Mouse (Mus musculus): ENCODE data around the gene Tyms. TPM values are rescaled to one million over a fixed set of nuclear protein-coding genes. Genes with fewer than 3 reads are reported as not detected.

The Tyms gene
- total RNA-seq (2015) (196 and 209 TPM in 2 replicates), total RNA-seq (2017) (150 and 174 TPM in 2 replicates)

DNA sequence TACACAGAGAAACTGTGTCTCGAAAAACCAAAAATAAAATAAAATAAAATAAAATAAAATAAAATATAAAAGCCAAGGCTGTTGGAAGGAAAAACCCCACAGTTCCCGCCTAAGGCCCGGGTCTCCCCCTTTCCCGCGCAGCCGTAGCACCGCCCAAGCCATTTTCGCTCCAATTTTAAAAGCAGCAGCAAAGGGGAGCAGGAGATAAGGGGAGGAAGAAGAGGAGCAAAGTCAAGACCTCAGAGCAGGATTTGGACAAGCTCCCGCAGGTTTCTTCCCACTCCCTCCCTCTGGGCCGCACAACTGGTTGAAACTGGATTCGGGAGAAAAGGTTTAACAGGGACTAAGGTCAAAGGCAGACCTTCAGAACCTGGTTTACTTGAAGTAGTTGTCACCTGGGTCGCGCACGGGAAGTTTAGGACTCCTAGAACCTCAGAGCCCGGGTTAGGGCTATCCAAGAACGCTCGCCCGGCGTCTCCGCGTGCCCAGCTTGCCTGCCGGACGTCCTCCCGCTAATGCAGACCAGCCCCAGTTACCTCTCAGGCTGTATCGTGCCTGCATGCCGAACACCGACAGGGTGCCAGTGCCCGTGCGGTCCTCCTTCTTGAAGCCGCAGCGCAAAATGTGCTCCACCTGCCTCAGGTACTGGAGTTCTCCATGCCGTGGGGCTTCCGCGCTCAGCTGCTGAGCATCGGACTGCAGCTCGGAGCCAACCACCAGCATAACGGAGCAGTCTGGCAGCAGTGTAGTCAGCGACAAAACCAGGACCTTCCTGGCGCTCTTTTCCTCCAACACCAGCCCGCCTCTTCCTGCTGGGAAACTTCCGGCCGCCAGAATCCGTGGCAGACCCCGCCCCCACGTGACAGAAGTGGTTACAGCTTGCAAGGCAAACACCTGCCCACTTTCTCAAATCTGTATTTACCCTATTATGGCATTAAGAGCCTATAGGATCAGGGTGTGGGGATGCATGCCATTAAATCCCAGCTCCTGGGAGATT is at the start of gene Tyms:
TSS of gene Tyms (minus strand) at position 793 of the 997 bp plus-strand sequence.
- ATAC-seq (replicated peaks; ENCODE audit: poor library complexity), result peak; percentile 94

DNA sequence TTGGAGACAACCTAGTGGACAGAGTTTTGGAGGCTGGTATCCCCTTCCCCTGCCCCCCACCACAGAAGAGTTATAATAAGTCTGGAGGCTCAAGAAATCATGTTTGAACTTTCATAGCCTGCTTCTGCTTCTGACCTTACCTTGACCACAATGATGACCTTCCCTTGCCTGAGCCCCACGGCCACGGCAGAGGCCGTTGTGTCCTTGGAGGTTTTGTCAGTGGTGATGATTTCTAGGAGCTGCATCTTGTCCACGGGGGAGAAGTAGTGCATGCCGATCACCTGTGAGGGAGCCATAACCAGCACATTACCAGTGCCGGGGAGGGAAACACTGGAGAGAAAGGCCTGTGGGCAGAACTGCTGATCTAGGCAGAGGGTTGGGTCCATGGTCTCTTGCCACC is 49.1 kb upstream of the Tyms start:
- no peak for ATAC-seq (replicated peaks; ENCODE audit: poor library complexity)

DNA sequence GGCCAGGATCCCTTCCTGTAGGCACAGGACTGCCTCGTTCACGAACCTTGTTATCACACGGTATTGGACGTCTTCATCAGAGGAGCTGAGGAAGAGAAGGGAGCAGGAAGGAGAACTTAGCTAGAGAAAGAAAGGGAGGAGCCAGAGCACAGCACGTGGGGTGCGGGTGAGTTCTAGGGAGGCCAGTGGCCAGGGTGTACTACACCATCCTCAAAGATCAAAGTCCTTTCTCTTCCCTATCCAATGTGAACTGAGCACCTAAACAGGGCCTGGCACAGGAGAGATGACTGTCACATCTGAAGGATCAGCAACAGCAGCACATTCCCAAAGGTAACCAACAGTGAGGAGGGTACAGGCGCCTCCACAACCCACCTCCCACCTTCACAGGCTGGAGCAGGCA is 46.7 kb upstream of the Tyms start:
- ATAC-seq (replicated peaks; ENCODE audit: poor library complexity), result no peak

DNA sequence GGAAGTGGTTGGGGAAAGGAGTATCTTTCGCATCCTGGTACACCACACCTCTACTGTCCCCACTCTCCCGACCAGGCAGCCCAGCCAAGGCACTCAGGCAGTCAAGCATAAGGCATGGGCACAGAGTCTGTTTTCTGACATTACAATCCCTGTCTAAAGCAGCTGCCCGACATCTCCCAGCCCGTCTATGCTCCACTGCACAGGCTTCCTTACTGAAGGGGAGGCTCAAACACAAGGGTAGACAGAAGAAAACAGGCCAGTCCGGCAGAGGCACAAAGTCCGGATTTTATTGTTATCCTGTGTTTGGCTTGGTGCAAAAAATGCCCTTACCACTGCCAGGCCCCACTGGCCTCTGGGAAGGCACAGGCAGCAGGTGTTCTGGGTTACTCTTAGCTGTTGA is 45.7 kb upstream of the Tyms start:
- no peak for ATAC-seq (replicated peaks; ENCODE audit: poor library complexity)

DNA sequence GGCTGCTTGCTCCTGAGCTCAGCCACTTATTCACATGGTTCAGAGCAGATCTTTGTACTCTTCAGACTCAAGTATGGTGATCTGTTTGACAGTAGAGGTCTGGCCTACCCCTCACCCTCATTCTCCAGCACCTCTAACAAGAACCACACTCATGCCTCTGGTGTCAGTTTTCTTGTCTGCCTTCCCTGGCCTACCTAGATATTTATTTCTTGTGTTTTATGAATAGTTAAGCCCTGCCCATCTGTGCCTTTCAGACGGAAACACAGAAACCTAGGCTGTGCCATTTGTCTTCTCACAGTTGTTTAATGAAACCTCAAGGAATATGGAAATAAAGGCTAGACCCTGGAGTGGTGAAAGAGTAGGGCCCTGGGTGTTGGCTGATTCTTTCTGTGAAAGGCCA is 44.6 kb upstream of the Tyms start:
- no peak for ATAC-seq (replicated peaks; ENCODE audit: poor library complexity)

DNA sequence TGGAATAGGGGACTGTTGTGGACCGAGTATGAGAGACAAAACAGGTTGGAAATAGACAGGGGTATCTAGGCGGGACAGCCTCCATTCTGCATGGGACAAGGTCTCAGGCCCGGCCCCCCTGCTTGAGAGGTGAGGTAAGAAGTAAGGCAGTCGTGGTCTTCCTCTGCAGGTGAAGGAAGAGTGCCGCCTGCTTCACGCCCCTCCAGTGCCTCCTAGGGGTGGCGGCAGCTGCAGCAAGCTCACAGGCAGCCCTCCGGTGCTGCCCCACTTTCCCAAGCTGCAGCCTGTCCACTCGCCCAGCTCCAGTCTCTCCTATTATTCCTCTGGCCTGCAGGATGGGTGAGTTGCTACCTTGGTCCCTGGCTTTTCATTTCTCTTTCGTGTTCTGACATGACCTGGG is 42.3 kb upstream of the Tyms start:
- no peak for ATAC-seq (replicated peaks; ENCODE audit: poor library complexity)

DNA sequence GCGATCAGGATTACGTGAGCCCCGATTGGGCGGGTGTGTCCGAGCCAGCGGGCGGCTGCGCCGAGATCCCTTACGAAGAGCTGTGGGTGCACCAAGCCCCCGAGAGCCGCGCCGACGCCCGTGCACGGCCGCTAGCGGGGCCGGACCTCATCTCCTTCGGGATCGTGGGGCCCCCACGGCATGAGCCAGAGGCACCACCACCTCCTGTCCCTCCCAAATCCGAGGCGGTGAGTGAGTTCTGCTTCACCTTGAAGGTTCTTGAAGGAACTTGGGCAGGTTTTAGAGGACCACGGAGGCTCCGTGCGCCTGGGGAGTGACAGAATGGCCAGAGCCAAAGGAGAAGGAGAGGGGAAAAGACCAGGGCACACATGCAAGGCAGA is 41.3 kb upstream of the Tyms start:
- ATAC-seq (replicated peaks; ENCODE audit: poor library complexity), result no peak

DNA sequence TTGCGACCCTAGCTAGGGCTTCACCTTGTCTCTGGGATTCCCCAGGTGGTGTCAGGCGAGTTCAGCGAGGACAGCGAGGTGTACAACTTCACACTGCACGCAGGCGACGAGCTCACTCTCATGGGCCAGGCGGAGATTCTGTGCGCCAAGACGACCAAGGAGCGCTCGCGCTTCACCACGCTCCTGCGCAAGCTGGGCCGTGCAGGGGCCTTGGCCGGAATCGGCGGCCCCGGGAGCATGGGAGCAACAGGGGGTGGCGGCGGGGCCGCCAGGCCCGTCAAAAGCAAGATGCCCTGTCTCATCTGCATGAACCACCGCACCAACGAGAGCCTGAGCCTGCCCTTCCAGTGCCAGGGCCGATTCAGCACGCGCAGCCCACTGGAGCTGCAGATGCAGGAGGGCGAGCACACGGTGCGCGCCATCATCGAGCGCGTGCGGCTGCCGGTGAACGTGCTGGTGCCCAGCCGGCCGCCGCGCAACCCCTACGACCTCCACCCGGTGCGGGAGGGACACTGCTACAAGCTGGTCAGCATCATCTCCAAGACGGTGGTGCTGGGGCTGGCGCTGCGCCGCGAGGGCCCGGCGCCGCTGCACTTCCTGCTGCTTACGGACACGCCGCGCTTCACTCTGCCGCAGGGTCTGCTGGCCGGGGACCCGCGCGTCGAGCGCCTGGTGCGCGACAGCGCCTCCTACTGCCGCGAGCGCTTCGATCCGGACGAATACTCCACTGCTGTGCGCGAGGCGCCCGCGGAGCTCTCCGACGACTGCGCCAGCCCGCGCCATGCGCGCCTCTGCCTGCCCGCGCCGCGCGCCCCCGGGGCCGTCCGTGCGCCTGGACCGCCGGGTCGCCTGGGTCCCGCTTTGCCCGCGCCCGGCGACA is 40.7 kb upstream of the Tyms start:
- ATAC-seq (replicated peaks; ENCODE audit: poor library complexity), result peak; percentile 69

DNA sequence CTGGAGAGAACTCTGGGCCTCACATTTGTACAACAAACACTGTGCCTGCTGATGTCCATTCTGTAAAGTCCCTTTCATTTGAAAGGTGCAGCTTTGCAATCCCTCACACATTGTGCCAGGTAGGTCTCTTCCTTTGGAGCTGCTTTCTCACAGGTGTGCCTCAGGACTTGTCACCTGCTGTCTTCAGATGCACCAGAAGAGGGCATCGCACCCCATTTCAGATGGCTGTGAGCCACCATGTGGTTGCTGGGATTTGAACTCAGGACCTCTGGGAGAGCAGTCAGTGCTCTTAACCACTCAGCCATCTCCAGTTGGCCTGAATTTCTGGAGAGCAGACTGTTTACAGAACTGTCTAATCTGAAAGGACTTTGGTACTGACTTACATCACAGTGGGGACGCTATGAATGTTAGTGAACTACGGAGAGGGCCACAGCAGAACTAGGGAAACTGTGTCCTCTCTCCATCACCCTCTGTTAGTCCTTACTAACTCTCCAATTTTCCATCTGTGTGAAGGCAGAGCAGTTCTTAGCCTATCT is 39.2 kb upstream of the Tyms start:
- ATAC-seq (replicated peaks; ENCODE audit: poor library complexity), result no peak

DNA sequence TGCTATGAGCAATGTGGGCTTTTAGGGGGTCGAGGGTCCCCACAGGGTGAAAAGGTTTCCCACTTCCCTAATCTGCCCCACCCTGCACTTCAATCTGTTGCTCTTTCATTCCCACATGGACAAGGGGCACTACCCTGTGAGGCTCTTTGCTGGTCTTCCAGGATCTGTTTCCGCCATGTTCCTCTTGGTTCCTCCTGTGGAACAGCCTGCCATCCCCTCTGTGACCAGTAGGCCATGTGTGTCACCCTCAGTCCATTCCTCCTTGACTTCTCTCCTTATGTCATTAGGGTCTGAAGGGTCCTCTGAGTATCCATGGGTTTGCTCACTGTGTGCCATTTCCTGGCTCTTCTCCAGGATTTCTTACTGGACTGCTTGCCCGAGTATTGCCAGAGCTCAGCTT is 38.4 kb upstream of the Tyms start:
- 0 out of 2 replicates have a peak, but pooled peaks have one; percentile 19 for ATAC-seq (replicated peaks; ENCODE audit: poor library complexity)

DNA sequence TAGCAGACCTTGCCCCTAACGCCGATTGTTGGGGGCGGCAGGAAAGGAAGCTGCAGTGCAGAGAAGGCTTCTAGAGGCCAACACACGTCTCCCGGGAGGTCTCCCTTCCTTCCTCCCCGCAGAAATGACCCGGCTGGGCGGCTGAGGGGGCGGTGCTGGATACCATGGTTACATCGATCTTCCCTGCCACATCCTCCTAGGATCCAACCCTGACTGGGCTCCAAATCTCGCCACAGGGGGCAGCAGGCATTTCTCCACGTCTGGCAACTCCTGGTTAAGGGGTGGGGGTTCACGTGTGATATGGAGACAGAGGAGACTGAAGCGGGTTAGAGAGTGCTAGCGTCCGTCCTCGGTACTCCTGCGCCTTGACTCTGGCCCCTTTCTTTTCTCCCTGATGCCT is 37.7 kb upstream of the Tyms start:
- ATAC-seq (replicated peaks; ENCODE audit: poor library complexity), result peak; percentile 15; the same call in 1 of the 2 replicates

DNA sequence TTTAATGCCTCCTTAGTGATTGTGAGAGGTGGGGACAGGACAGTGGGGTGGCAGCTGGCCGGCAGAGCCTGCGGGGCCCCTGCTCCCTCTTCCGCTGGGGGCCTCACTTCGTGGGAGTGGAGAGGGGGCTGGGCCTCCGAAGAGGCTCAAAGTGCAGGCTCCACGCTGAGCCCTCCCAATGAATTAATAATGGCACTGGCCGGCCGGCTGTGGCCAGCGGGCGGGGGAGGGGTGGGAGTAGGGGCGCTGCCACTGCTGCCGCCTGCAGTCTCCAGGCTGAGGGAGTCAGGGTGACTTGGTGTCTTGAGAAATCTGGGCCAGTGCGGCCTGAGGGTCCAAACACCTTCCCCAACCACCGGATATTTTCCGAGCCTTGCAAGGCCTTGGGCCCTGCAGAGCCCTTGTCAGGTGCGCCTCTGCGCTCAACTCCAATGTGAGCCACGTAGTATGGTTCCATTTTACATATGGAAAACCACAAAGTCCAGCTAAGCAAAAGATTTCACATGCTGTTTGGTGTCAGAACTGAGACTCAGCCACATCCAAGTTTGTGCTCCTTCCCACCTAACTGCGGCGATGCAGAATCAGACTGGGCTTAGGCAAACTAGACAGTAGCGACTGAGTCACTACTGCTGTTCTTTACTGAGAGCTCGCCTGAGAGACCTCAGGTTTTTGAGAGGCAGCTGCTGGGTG is 37.1 kb upstream of the Tyms start:
- no peak for ATAC-seq (replicated peaks; ENCODE audit: poor library complexity)

DNA sequence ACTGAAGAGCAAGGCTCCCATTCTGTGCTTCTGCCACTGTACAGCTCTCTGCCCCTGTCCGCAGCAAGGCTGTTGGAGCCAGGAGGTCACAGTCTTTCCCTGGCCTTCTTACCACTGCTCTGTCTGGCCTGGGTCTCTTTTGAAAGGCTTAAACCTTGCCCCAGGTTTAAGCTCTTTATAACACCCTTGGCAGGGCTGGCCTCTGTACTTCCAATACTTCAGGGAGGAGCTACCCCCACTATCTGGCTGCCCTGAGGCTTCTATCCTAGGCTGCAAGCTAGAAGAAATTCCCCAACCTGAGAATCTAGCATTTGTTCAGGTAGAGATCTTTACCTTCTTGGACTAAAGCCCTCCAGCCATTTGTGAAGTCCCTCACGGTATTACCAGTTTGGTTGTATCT is 36.5 kb upstream of the Tyms start:
- ATAC-seq (replicated peaks; ENCODE audit: poor library complexity), result no peak

DNA sequence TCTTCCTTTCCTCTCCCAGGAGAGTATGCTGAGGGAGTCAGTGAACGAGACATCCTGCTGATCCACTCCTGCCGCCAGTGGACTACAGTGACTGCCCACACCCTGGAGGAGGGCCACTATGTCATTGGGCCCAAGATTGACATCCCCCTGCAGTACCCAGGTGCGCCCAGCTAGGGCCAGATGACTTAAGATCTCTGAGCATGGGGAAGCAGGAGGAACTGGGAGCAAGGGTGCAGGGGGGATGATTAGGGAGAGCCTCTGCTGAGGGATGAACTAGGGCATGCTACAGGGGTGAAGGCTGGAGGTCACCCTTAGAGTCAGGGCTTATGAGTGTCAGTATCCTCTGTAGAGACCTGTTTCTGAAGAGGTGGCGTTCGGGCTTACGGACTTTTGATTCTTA is 34.8 kb upstream of the Tyms start:
- ATAC-seq (replicated peaks; ENCODE audit: poor library complexity), result no peak

DNA sequence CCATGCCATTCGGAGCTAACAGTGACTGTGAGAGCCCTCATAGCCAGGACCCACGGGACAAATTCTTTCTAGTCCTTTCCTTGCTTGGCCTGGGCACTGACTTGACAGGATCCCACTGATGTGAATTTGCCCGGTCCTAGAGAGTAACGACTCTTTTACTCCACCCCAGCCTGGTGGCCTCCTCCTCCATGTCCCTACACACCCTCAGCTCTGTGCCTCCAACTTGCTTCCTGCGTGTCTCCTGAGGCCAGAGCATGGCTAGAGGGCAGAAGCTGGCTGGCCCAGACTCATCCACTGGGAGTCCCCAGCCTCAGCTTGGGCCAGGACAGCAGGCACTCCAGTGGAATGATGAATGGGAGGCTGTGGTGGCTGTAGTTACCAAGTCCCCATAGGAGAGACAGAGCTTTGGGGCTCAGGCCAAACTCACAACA is 34.2 kb upstream of the Tyms start:
- no peak for ATAC-seq (replicated peaks; ENCODE audit: poor library complexity)

DNA sequence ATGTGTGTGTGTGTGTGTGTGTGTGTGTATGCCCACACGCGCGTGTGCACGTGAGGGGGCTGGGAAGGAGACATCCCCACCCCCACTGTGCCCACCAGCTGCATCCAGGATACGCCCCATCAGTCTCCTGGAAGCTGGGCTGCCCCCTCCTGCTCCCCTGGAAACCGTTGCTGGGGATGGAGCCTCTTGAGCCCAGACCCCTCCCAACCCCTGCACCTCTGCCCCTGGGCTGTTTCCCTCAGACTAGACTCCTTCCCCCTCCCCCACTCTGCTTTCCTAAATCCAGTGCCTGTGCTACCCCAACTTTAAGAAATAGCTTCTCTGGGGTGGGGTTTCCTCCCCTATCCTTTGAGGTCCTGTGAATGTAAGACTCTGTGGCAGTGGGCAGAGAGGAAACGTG is 33.8 kb upstream of the Tyms start:
- ATAC-seq (replicated peaks; ENCODE audit: poor library complexity), result no peak

DNA sequence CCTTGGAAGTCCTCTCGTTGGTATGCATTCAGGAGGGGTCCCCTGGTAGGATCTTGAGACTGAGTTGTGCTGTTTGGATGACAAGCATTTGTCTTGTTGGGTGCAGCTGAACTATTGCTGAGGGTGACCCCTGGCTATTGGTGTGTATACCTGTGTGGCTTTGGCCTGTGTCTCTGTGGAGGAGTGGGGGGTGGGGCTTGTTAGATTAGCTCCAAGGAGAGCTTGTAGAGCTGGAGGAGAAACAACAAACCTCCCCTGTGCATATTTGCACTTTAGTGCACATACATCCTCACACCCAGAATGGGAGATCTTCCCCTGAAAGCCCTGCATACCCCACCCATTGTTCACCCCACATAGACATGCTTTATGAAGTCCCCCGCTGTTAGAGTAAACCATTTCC is 33.3 kb upstream of the Tyms start:
- ATAC-seq (replicated peaks; ENCODE audit: poor library complexity), result no peak

DNA sequence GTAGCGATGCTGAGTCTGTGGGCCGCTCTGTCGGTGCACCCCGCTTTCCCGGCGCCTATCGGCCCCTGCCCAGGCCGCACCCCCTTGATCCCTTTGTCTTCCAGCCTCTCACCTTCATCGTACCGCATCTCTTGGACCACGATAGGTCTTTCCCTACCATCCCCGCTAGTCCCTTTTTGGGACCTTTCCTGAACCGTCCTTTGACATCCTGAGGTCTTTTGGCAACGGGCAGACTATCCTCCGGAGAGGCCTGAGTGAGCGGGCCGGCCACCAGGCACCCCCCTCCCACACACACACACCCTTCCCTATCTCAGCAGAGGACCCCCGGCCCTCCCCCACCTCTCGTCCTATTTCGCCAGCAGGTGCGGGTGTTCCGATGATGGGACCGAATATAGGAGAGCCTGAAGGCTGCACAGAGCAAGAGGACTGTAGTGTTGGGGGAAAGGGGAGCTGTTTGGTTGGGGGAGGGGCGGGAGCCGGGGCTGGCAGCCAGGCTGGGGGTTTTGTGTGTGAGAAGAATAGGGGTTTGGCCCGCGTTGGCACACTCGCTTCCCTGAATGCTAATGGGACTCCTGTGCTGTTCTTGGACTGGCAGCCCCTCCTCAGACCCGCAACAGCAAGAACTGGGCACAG is 32.4 kb upstream of the Tyms start, which contains the start of gene 3110082J24Rik:
TSS of gene 3110082J24Rik (minus strand) at position 419 of the 633 bp plus-strand sequence.
- no peak for ATAC-seq (replicated peaks; ENCODE audit: poor library complexity)

DNA sequence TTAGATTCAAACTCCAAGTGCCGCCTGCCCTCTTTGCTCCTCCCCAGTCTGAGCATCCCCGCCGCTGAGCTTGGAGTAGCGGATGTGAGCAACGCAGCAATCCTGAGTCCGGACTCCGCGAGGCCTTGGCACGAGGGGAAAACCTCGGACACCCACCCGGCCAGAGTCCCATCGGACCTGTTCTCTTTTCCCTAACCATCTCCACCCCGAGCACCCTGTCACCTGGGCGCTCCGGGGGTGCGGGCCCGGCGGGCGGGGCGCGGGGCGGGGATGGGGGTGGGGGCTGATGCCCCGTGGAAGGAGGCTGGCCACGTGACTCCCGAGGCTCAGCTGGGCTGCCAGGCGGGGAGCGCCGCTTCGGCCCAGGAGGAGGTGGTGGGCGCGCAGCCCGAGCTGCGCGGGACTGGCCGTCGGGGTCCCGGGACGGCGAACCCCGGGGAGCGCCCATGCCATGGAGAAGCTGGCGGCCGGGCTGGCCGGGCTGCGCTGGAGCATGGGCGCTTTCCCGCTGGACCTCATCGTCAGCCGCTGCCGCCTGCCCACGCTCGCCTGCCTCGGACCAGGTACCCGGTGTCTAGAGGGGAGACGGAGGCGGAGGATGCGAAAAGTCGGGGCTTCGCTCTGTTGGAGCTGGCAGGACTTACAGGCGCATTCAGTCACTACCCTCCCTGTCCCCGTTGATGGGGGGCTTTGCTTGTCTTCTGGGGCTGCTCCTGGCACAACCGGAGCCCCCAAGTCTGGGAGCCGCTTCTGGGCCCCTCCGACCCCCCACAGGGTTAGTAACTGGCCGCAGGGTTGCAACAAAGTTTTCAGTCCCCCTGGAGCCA is 31.6 kb upstream of the Tyms start, which contains the start of gene Garem2:
TSS of gene Garem2 (plus strand) at position 321 of the 827 bp plus-strand sequence.
- ATAC-seq (replicated peaks; ENCODE audit: poor library complexity), result no peak

Measured in megakaryocyte progenitor cell, adult 5-6 weeks (primary cell).